Mouse (Mus musculus) forebrain, embryonic 13.5 days (tissue): ENCODE measurements around the gene Naglu. TPM values are rescaled to one million over a fixed set of nuclear protein-coding genes. Genes with fewer than 3 reads are reported as not detected.

Experiments used
- ATAC-seq: fragments of 200-750 bp; cut with Nextera tagmentation; 2 replicates; pipeline ENCODE4 v1.8.0; 2017
- H3K27ac ChIP-seq: fragments of 300-500 bp; sonication (generic); 2 replicates; pipeline ENCODE4 v1.5.1; 2015; ENCODE audit warnings: inconsistent platforms, mild to moderate bottlenecking, moderate library complexity
- H3K27me3 ChIP-seq: fragments of 300-500 bp; sonication (generic); 2 replicates; pipeline ENCODE4 v1.6.1; 2015; ENCODE audit warnings: mild to moderate bottlenecking, inconsistent platforms
- H3K36me3 ChIP-seq: fragments of 300-500 bp; sonication (generic); 2 replicates; pipeline ENCODE4 v1.6.1; 2015; ENCODE audit warnings: mild to moderate bottlenecking, inconsistent platforms; ENCODE audit not compliant: poor library complexity, severe bottlenecking
- H3K4me1 ChIP-seq: fragments of 300-500 bp; sonication (generic); 2 replicates; pipeline ENCODE4 v1.6.1; 2015; ENCODE audit warnings: inconsistent platforms
- H3K4me2 ChIP-seq: fragments of 300-500 bp; sonication (generic); 2 replicates; pipeline ENCODE4 v1.6.1; 2015; ENCODE audit warnings: inconsistent platforms, mild to moderate bottlenecking, moderate library complexity
- H3K4me3 ChIP-seq: fragments of 300-500 bp; sonication (generic); 2 replicates; pipeline ENCODE4 v1.5.1; 2015; ENCODE audit warnings: mild to moderate bottlenecking, inconsistent platforms
- H3K9ac ChIP-seq: fragments of 300-500 bp; sonication (generic); 2 replicates; pipeline ENCODE4 v1.6.1; 2015; ENCODE audit warnings: mild to moderate bottlenecking, inconsistent platforms
- H3K9me3 ChIP-seq: fragments of 300-500 bp; sonication (generic); replicated peaks from 2 replicates; pipeline ENCODE4 v1.6.1; 2016; ENCODE audit warnings: inconsistent platforms
- WGBS: fragments of 180-500 bp; shearing (Covaris S2); methylation state at CpG from one replicate; pipeline ENCODE4 v1.1.7; 2015; 5-methylcytosine and 5-hydroxymethylcytosine counted together
- polyA plus RNA-seq: library from polyadenylated mRNA; unstranded; fragments of >200 nt; fragmentation: Nextera tagmentation; extraction: Ambion mirVana; gene quantifications from 2 replicates; pipeline ENCODE4 v1.2.1, GENCODE M21; 2015

The Naglu gene
- polyA plus RNA-seq, 1 experiment from 2014 or later = 4.8 TPM

DNA sequence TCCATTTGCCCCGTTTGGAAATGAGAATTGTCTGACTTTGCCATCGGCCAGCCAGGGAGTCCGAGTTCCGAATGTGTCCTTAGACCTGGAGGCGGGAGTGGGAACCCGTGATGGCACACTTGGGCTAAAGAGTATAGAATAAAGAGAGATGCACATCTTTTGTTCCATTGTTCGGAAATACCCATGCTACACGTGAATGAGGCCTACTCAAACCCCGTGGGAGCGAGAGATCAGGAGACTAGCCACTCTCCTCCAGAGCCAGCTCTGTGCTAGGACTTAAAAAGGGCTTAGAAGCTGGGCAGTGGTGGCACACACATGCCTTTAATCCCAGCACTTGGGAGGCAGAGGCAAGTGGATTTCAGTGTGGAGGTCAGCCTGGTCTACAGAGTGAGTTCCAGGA is 10.3 kb upstream of the Naglu start:
- no peak overlapping the region for H3K4me3 ChIP-seq
- peaks cover 82% of the 10 kb centered on the region for H3K36me3 ChIP-seq
- no peaks in the 10 kb centered on the region for H3K4me1 ChIP-seq
- H3K9ac ChIP-seq = no peak overlapping the region
- H3K27me3 ChIP-seq = no peaks in the 10 kb centered on the region
- H3K9me3 ChIP-seq = no peaks in the 10 kb centered on the region
- no peak overlapping the region for H3K27ac ChIP-seq
- no peak overlapping the region for H3K4me2 ChIP-seq
- WGBS = 70% methylated on average over 10 of the region's 10 CpGs
- no peak for ATAC-seq

DNA sequence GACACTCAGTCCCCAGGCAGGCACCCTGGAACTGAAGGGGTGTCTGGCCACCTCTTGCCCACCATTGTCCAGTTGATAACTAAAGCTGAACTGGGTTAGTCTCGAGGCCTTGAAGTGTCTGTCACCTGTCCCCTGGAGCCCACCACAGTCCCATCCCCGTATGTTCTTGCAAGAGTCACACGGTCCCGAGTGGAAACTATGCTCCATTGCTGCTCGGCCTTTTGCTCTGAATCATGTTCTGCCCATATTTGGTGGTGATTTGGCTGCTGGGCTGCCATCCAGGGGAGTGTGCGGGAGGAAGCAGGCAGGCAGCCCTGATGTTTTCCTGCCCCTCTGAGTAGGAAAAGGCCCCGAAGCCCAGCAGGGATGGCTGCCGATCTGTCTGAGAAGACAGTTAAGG is 9.7 kb upstream of the Naglu start:
- Histone ChIP-seq H3K9me3 (no peaks in the 10 kb centered on the region), H3K4me3 (no peak overlapping the region), H3K36me3 (peaks cover 78% of the 10 kb centered on the region), H3K9ac (peak overlapping the region; percentile 12; the same call in 1 of the 2 replicates), H3K4me1 (no peaks in the 10 kb centered on the region), H3K27me3 (no peaks in the 10 kb centered on the region), H3K27ac (no peak overlapping the region), H3K4me2 (no peak overlapping the region)
- ATAC-seq = no peak
- WGBS = 85% methylated on average over 8 of the region's 8 CpGs

DNA sequence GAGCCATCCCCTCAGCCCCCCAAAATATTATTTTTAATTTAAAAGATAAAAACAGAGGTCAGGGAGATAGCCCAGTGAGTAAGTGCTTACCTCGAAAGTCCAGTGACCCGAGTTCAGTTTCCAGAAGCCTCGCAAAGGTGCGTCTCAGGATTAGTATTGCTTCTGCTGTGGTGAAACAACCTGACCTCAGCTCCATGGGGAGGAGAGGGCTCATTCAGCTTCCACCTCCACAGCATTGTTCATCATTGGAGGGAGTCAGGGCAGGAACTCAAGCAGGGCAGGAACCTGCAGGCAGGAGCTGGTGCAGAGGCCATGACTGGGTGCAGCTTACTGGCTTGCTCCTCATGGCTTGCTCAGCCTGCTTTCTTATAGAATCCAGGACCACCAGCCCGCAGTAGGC is 8.8 kb upstream of the Naglu start:
- Histone ChIP-seq H3K9ac (no peak overlapping the region), H3K4me2 (no peak overlapping the region), H3K4me1 (no peaks in the 10 kb centered on the region), H3K36me3 (peaks cover 68% of the 10 kb centered on the region), H3K27me3 (no peaks in the 10 kb centered on the region), H3K9me3 (no peaks in the 10 kb centered on the region), H3K4me3 (no peak overlapping the region), H3K27ac (no peak overlapping the region)
- 89% methylated on average over 5 of the region's 5 CpGs for WGBS
- ATAC-seq = no peak

DNA sequence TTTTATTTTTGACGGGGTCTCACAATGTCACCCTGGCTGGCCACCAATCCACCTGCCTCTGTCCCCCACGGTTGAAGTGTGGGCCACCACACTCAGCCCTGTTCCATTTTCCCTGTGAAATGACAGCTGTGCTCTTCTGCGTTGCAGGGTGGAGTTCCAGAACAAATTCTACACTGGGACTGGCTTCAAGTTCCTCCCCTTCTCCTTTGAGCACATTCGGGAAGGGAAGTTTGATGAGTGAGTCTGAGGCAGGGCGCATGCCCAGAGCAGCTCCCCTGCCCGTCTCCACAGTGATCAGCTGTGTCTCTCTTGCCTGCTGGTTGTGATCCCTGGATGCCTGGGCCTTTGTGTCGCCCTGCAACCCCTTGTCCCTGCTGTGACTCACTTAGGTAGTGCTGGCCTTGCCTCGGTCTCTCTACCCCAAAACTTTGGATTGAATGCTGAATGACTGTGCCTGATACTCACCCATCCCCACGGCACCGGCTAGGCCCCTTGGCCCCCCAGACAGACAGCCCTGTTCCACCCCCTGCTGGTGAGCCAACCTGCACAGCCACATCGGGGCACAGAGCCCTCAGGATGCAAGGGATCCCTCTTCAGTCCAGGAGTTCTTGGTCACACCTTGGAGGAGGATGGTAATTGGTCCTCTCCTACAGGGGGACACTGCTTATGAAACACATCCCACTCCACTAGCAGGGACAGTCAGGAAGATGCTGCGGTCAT is 7.5 kb upstream of the Naglu start:
- H3K27me3 ChIP-seq = no peaks in the 10 kb centered on the region
- H3K4me2 ChIP-seq = no peak overlapping the region
- H3K4me1 ChIP-seq = peaks cover 8% of the 10 kb centered on the region
- H3K9me3 ChIP-seq = no peaks in the 10 kb centered on the region
- H3K27ac ChIP-seq = no peak overlapping the region
- 74% methylated on average over 12 of the region's 12 CpGs for WGBS
- H3K9ac ChIP-seq = no peak overlapping the region
- ATAC-seq = no peak
- H3K36me3 ChIP-seq = peaks cover 56% of the 10 kb centered on the region
- no peak overlapping the region for H3K4me3 ChIP-seq

DNA sequence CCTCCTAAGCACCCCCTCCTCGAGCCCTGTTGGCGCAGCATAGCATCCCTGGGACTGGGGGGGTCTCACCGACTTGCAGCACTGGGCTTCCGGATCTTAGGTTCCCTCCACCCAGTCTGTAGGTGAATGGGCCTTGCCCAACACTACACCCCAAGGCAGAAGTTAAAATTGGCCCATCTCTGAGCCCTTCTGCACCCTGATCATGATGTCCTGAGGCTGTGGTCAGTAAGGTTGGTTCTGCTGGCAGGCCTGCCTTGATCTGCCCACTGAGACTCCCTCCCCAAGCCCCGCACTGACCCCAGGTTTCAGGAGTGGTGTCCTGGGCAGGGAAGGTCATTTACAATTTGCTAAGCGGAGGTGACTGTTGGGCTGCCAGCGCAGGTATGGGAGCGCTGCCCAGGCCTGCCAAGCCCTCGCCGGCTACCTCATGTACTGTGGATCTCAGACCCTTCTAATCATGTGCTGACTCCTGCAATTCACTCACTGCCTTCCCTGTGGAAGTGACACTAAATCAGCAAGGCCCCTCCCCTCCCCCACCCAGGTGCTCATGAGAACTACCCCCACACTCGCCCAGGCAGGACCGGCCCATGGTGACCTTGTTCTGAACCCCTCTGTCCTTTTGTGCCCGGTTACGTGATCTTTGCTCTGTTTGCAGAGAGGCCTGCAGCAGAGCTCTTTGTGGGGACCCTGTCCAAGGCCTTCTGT is 6.7 kb upstream of the Naglu start:
- Histone ChIP-seq H3K36me3 (peaks cover 51% of the 10 kb centered on the region), H3K9me3 (no peaks in the 10 kb centered on the region), H3K27ac (no peak overlapping the region; the same call in 1 of the 2 replicates), H3K4me3 (no peak overlapping the region), H3K27me3 (no peaks in the 10 kb centered on the region), H3K4me1 (peaks cover 11% of the 10 kb centered on the region), H3K9ac (0 out of 2 replicates have a peak overlapping the region, but pooled peaks have one; percentile 2), H3K4me2 (no peak overlapping the region)
- ATAC-seq = no peak
- 87% methylated on average over 14 of the region's 14 CpGs for WGBS

DNA sequence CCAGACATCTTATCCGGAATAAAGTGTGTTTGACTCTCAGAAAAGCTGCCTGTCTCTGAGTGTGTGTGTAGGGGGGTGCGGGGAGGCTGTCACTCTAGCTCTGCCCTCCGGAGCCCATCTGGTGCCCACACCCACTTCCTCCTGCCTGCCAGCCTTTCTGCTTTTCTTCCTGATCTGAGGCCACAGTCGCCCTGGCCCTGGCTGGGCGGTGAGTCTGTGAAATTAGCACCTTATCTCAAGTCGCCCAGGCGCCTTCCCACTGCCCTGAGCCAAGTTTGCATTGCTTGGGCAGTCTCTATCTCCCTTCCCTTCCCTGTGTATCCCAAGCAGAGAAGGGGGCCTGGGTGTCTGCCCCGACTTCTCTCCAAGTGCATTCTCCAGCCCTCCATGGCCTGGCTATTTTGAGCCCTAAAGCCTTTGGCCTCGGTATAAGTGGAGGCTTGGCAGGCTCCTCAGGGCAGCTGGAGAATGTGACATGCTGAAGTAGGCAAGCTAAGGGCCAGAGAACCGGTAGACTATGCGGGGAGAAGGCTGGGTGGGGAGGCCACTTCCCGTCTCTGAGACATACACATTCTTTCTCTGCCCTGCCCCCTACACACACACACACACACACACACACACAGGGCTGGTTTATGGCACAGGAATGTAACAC is 6.0 kb upstream of the Naglu start:
- Histone ChIP-seq H3K27me3 (no peaks in the 10 kb centered on the region), H3K9ac (0 out of 2 replicates have a peak overlapping the region, but pooled peaks have one; percentile 2), H3K9me3 (no peaks in the 10 kb centered on the region), H3K4me3 (no peak overlapping the region), H3K4me2 (no peak overlapping the region), H3K4me1 (peaks cover 11% of the 10 kb centered on the region), H3K27ac (peak overlapping the region; percentile 32; the same call in 1 of the 2 replicates), H3K36me3 (peaks cover 45% of the 10 kb centered on the region)
- no peak for ATAC-seq
- 69% methylated on average over 12 of the region's 12 CpGs for WGBS

DNA sequence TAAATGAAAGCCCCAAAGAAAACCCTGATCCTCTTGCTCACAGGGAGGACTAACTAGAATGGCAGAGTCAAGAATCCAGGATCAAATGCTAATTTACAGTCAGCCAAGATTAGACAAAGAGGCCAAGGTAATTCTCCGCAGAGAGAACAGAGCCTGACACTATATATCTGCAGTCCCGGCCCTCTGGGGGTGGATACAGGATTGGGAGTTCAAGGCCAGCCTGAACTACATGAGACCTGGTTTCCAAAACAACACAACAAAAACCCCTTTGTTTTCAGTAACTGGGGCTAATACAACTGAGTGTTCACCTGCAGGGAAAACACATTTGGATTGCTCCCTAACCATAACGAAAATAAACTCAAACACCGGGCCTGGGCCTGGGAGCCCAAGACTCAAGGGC is 5.3 kb upstream of the Naglu start:
- H3K4me2 ChIP-seq = no peak overlapping the region
- H3K27ac ChIP-seq = no peak overlapping the region
- H3K9me3 ChIP-seq = no peaks in the 10 kb centered on the region
- 86% methylated on average over 4 of the region's 4 CpGs for WGBS
- no peak for ATAC-seq
- H3K4me3 ChIP-seq = no peak overlapping the region
- H3K27me3 ChIP-seq = no peaks in the 10 kb centered on the region
- peaks cover 39% of the 10 kb centered on the region for H3K36me3 ChIP-seq
- no peak overlapping the region for H3K9ac ChIP-seq
- H3K4me1 ChIP-seq = peaks cover 14% of the 10 kb centered on the region

DNA sequence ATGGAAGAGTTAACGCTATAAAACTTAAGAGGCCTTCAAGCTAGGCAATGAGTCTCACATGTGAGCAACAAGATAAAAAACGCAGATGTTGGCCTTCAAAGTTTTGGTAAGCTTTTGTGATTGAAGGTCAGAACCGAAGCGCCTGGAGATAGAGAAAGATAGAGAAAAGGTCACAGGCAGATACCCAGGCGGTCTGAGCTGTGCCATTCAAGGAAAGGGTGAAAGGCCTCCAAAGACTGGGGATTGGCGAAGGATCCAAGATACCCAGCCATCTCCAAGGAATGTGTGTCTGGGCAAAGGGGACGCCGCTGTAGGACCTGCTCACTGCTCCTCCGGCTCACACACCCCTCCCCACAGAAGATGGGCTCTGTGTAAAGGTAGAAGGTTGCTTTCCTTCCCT is 4.8 kb upstream of the Naglu start:
- H3K4me1 ChIP-seq = peaks cover 15% of the 10 kb centered on the region
- peaks cover 36% of the 10 kb centered on the region for H3K36me3 ChIP-seq
- no peak overlapping the region for H3K4me3 ChIP-seq
- ATAC-seq = no peak
- 89% methylated on average over 9 of the region's 9 CpGs for WGBS
- H3K9me3 ChIP-seq = no peaks in the 10 kb centered on the region
- H3K4me2 ChIP-seq = no peak overlapping the region
- no peaks in the 10 kb centered on the region for H3K27me3 ChIP-seq
- H3K27ac ChIP-seq = no peak overlapping the region
- H3K9ac ChIP-seq = no peak overlapping the region

DNA sequence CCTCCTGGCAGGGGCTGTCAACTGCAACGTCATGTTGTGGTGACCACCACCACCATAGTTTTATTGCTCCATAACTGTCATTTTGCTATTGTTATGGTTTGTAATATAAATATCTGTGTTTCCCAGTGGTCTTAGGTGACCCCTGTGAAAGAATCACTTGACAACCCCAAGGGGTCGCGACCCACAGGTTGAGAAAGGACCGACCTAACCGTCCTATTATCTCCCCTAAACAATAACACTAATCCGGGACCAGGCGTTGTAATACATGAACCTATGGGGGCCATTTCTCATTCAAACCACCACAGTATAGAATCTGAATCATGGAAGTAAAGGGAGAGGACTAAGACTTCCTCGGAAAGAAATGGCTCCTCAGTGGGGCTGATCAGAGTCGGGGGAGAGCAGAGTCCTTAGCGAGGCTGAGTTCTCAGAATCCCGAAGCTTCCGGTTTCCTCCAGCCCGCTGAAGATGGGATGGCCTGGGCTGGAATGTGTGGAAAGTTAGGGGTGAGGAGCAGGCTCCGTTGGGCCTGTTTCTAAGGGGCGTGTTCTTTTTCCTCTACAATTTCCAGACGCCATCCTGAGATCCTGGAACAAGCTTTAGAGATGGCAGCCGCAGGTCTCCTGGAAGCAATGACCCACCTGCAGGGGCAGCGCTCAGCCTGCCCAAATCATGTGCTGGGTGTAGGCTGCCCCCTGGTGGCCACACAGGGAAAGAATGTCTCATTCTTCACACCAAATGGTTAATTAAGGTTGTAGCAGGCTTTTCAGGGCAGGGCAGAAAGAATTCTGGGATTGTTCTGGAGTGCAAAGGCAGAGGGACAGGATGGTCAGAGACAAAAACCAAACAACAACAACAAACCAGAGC is 3.0 kb upstream of the Naglu start:
- H3K27ac ChIP-seq = no peak overlapping the region; the same call in 1 of the 2 replicates

DNA sequence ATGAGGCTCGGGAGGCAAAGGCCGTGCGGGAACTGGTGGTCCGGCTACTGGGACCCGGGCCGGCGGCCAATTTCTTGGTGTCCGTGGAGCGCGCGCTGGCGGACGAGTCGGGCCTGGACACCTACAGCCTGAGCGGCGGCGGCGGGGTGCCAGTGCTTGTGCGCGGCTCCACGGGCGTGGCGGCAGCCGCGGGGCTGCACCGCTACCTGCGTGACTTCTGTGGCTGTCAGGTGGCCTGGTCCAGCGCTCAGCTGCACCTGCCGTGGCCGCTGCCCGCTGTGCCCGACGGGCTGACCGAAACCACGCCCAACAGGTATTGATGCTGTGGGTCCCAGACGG is 346 bp downstream of the Naglu start:
- H3K4me1 ChIP-seq = peaks cover 24% of the 10 kb centered on the region
- peak; percentile 63 for ATAC-seq
- peak overlapping the region; percentile 85 for H3K9ac ChIP-seq
- H3K4me3 ChIP-seq = peak overlapping the region; percentile 70
- H3K4me2 ChIP-seq = peak overlapping the region; percentile 93
- no peaks in the 10 kb centered on the region for H3K9me3 ChIP-seq
- no peaks in the 10 kb centered on the region for H3K36me3 ChIP-seq
- no peaks in the 10 kb centered on the region for H3K27me3 ChIP-seq
- WGBS = under 1% methylated on average over 24 of the region's 36 CpGs
- peak overlapping the region; percentile 15; the same call in 1 of the 2 replicates for H3K27ac ChIP-seq

More for the DNA sequence above, 3.0 kb upstream of the Naglu start:
- peak overlapping the region; percentile 59 for H3K4me2 ChIP-seq
- peak overlapping the region; percentile 60 for H3K9ac ChIP-seq
- ATAC-seq = peak; percentile 44; the same call in 1 of the 2 replicates
- H3K4me1 ChIP-seq = peaks cover 24% of the 10 kb centered on the region
- peak overlapping the region; percentile 25 for H3K4me3 ChIP-seq
- no peaks in the 10 kb centered on the region for H3K27me3 ChIP-seq
- H3K36me3 ChIP-seq = peaks cover 19% of the 10 kb centered on the region
- 15% methylated on average over 18 of the region's 18 CpGs for WGBS
- no peaks in the 10 kb centered on the region for H3K9me3 ChIP-seq

DNA sequence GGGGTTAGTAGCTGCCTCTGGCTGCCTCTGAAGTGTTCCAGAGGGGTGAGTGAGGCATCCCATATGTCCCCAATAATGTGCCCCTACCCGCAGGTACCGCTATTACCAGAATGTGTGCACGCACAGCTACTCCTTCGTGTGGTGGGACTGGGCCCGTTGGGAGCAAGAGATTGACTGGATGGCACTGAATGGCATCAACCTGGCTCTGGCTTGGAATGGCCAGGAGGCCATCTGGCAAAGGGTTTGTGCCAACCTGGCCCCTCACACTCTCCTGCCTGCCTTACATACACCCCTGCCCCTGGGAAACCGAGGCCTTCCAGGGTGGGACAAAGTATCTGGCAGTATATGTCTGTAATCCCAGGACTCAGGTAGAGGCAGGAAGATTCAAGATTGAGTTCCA is 1.2 kb downstream of the Naglu start:
- H3K9ac ChIP-seq = peak overlapping the region; percentile 85; the same call in 1 of the 2 replicates
- H3K4me3 ChIP-seq = peak overlapping the region; percentile 70
- WGBS = 78% methylated on average over 6 of the region's 6 CpGs
- ATAC-seq = no peak
- H3K36me3 ChIP-seq = no peaks in the 10 kb centered on the region
- no peaks in the 10 kb centered on the region for H3K27me3 ChIP-seq
- H3K9me3 ChIP-seq = no peaks in the 10 kb centered on the region
- no peak overlapping the region for H3K27ac ChIP-seq
- peaks cover 24% of the 10 kb centered on the region for H3K4me1 ChIP-seq
- peak overlapping the region; percentile 93 for H3K4me2 ChIP-seq
